Mouse (Mus musculus) limb, embryonic 13.5 days (tissue): ENCODE measurements around the gene Emc3. TPM values are rescaled to one million over a fixed set of nuclear protein-coding genes. Genes with fewer than 3 reads are reported as not detected.
A peak's percentile ranks its signal among the peaks of the same experiment; 100 is the strongest.

Source experiments
- ATAC-seq: fragments of 200-750 bp; cut with Nextera tagmentation; 2 replicates; pipeline ENCODE4 v1.8.0; 2017; ENCODE audit warnings: low read depth, moderate number of reproducible peaks, moderate TSS enrichment; ENCODE audit not compliant: low FRiP score
- H3K27ac ChIP-seq: fragments of 300-500 bp; sonication (generic); 2 replicates; pipeline ENCODE4 v1.5.1; 2015; ENCODE audit warnings: inconsistent platforms, mild to moderate bottlenecking, moderate library complexity
- H3K27me3 ChIP-seq: fragments of 300-500 bp; sonication (generic); 2 replicates; pipeline ENCODE4 v1.6.1; 2015; ENCODE audit warnings: mild to moderate bottlenecking, inconsistent platforms
- H3K36me3 ChIP-seq: fragments of 300-500 bp; sonication (generic); 2 replicates; pipeline ENCODE4 v1.6.1; 2015; ENCODE audit warnings: inconsistent platforms, mild to moderate bottlenecking, moderate library complexity
- H3K4me1 ChIP-seq: fragments of 300-500 bp; sonication (generic); 2 replicates; pipeline ENCODE4 v1.6.1; 2015; ENCODE audit warnings: inconsistent platforms
- H3K4me2 ChIP-seq: fragments of 300-500 bp; sonication (generic); replicated peaks from 2 replicates; pipeline ENCODE4 v1.6.1; 2015; ENCODE audit warnings: inconsistent platforms, mild to moderate bottlenecking, moderate library complexity
- H3K4me3 ChIP-seq: fragments of 300-500 bp; sonication (generic); 2 replicates; pipeline ENCODE4 v1.5.1; 2015; ENCODE audit warnings: moderate library complexity, mild to moderate bottlenecking, inconsistent platforms
- H3K9ac ChIP-seq: fragments of 300-500 bp; sonication (generic); 2 replicates; pipeline ENCODE4 v1.6.1; 2015; ENCODE audit warnings: mild to moderate bottlenecking, inconsistent platforms
- H3K9me3 ChIP-seq: fragments of 300-500 bp; sonication (generic); 2 replicates; pipeline ENCODE4 v1.6.1; 2016; ENCODE audit warnings: inconsistent platforms
- WGBS: fragments of 180-500 bp; shearing (Covaris S2); methylation state at CpG from one replicate; pipeline ENCODE4 v1.1.7; 2015; 5-methylcytosine and 5-hydroxymethylcytosine counted together
- microRNA-seq: library from miRNA; unstranded; fragments of <30 nt; microRNA quantifications from one replicate; pipeline ENCODE4, GENCODE M21; 2016
- polyA plus RNA-seq: library from polyadenylated mRNA; unstranded; fragments of >200 nt; fragmentation: Nextera tagmentation; extraction: Ambion mirVana; gene quantifications from 2 replicates; pipeline ENCODE4 v1.2.1, GENCODE M21; 2015

The Emc3 gene
- polyA plus RNA-seq, 1 experiment from 2014 or later, result 94.0 TPM

GRCm38 (mm10) chr6:113473246-113473645, 58.2 kb downstream of the Emc3 start:
- WGBS, result 56% methylated on average over 2 of the region's 2 CpGs
- H3K27me3 ChIP-seq, result peaks cover 55% of the 10 kb centered on the region

GRCm38 (mm10) chr6:113472061-113472460, 59.4 kb downstream of the Emc3 start:
- Histone ChIP-seq H3K9me3 (no peaks in the 10 kb centered on the region), H3K27ac (no peak overlapping the region), H3K4me1 (peaks cover 30% of the 10 kb centered on the region), H3K9ac (no peak overlapping the region; the same call in 1 of the 2 replicates), H3K27me3 (peaks cover 49% of the 10 kb centered on the region), H3K4me2 (peak overlapping the region; percentile 52), H3K4me3 (no peak overlapping the region), H3K36me3 (no peaks in the 10 kb centered on the region)
- no peak for ATAC-seq
- WGBS, result 51% methylated on average over 10 of the region's 10 CpGs

More at GRCm38 (mm10) chr6:113473246-113473645, 58.2 kb downstream of the Emc3 start:
- Histone ChIP-seq H3K9me3 (no peaks in the 10 kb centered on the region), H3K36me3 (no peaks in the 10 kb centered on the region), H3K4me1 (peaks cover 30% of the 10 kb centered on the region), H3K4me2 (no peak overlapping the region), H3K9ac (no peak overlapping the region), H3K4me3 (no peak overlapping the region), H3K27ac (no peak overlapping the region)
- ATAC-seq, result no peak

- Histone ChIP-seq H3K27me3 (peaks cover 46% of the 10 kb centered on the region), H3K36me3 (no peaks in the 10 kb centered on the region), H3K4me2 (peak within 1 kb of the TSS; percentile 52), H3K9ac (peak within 1 kb of the TSS; percentile 55), H3K9me3 (no peaks in the 10 kb centered on the region), H3K4me1 (peaks cover 30% of the 10 kb centered on the region), H3K27ac (no peak within 1 kb of the TSS), H3K4me3 (peak within 1 kb of the TSS; percentile 26)
- 20% methylated on average over 12 of the region's 12 CpGs for WGBS
- no peak for ATAC-seq
Measured at GRCm38 (mm10) chr6:113471297-113471936, 60.0 kb downstream of the Emc3 start, which contains the start of gene Il17rc. Gene Il17rc (plus strand): TSS chr6:113471427.

- WGBS, result 2% methylated on average over 30 of the region's 31 CpGs
- no peak overlapping the region; the same call in 1 of the 2 replicates for H3K27ac ChIP-seq
- peaks cover 52% of the 10 kb centered on the region for H3K27me3 ChIP-seq
- H3K4me1 ChIP-seq, result peaks cover 30% of the 10 kb centered on the region
- peak; percentile 68 for ATAC-seq
- peak overlapping the region; percentile 46 for H3K4me3 ChIP-seq
- peak overlapping the region; percentile 60 for H3K9ac ChIP-seq
- H3K36me3 ChIP-seq, result no peaks in the 10 kb centered on the region
- H3K9me3 ChIP-seq, result no peaks in the 10 kb centered on the region
- H3K4me2 ChIP-seq, result peak overlapping the region; percentile 72
Measured at GRCm38 (mm10) chr6:113469432-113469831, 62.0 kb downstream of the Emc3 start.

GRCm38 (mm10) chr6:113469021-113469420, 62.4 kb downstream of the Emc3 start:
- 7% methylated on average over 9 of the region's 9 CpGs for WGBS
- H3K36me3 ChIP-seq, result no peaks in the 10 kb centered on the region
- H3K27me3 ChIP-seq, result peaks cover 52% of the 10 kb centered on the region
- peaks cover 30% of the 10 kb centered on the region for H3K4me1 ChIP-seq
- peak overlapping the region; percentile 60 for H3K9ac ChIP-seq
- H3K9me3 ChIP-seq, result no peaks in the 10 kb centered on the region
- no peak overlapping the region for H3K27ac ChIP-seq
- peak overlapping the region; percentile 72 for H3K4me2 ChIP-seq
- ATAC-seq, result peak; percentile 71; the same call in 1 of the 2 replicates
- peak overlapping the region; percentile 46 for H3K4me3 ChIP-seq

- ATAC-seq, result no peak
Measured at GRCm38 (mm10) chr6:113468512-113468911, 62.9 kb downstream of the Emc3 start.

GRCm38 (mm10) chr6:113465602-113466001, 65.8 kb downstream of the Emc3 start:
- no peak overlapping the region for H3K27ac ChIP-seq

More at GRCm38 (mm10) chr6:113468512-113468911, 62.9 kb downstream of the Emc3 start:
- Histone ChIP-seq H3K27me3 (peaks cover 52% of the 10 kb centered on the region), H3K36me3 (no peaks in the 10 kb centered on the region), H3K27ac (no peak overlapping the region), H3K9ac (no peak overlapping the region), H3K9me3 (no peaks in the 10 kb centered on the region), H3K4me1 (peaks cover 30% of the 10 kb centered on the region), H3K4me3 (no peak overlapping the region), H3K4me2 (peak overlapping the region; percentile 72)
- WGBS, result 58% methylated on average over 3 of the region's 3 CpGs

More at GRCm38 (mm10) chr6:113465602-113466001, 65.8 kb downstream of the Emc3 start:
- H3K27me3 ChIP-seq, result peaks cover 32% of the 10 kb centered on the region
- H3K9ac ChIP-seq, result no peak overlapping the region
- H3K4me3 ChIP-seq, result no peak overlapping the region
- no peak for ATAC-seq
- 64% methylated on average over 5 of the region's 5 CpGs for WGBS
- no peaks in the 10 kb centered on the region for H3K36me3 ChIP-seq
- H3K9me3 ChIP-seq, result no peaks in the 10 kb centered on the region
- no peak overlapping the region for H3K4me2 ChIP-seq
- H3K4me1 ChIP-seq, result peaks cover 13% of the 10 kb centered on the region

Small RNA genes lying within 50 kb of the gene (microRNA-seq; reads per million reads assigned to microRNA genes)
- not detected for gene Gm23365

Other genes starting within 250 kb of the Emc3 start
- 0.32 and 0.38 TPM in 2 replicates for gene Cpne9, start 249.3 kb downstream of the Emc3 start, polyA plus RNA-seq
- 19.2 and 19.3 TPM in 2 replicates for gene Brpf1, start 224.5 kb downstream of the Emc3 start, polyA plus RNA-seq
- 14.7 and 15.7 TPM in 2 replicates for gene Ogg1, start 204.7 kb downstream of the Emc3 start, polyA plus RNA-seq
- gene Camk1, start 187.7 kb downstream of the Emc3 start, polyA plus RNA-seq, result 97.9 and 100 TPM in 2 replicates
- gene Tada3, start 153.8 kb downstream of the Emc3 start, polyA plus RNA-seq, result 44.8 and 46.8 TPM in 2 replicates
- 384 and 391 TPM in 2 replicates for gene Arpc4, start 153.5 kb downstream of the Emc3 start, polyA plus RNA-seq
- gene Ttll3, start 142.4 kb downstream of the Emc3 start, polyA plus RNA-seq, result 5.1 and 7.3 TPM in 2 replicates
- gene Rpusd3, start 112.3 kb downstream of the Emc3 start, polyA plus RNA-seq, result 27.1 and 27.3 TPM in 2 replicates
- gene Cidec, start 95.9 kb downstream of the Emc3 start, polyA plus RNA-seq, result not detected in 2 replicates
- 88.2 and 89.7 TPM in 2 replicates for gene Jagn1, start 89.1 kb downstream of the Emc3 start, polyA plus RNA-seq
- gene Il17re, start 73.2 kb downstream of the Emc3 start, polyA plus RNA-seq, result 6.5 and 6.6 TPM in 2 replicates
- 9.9 and 10.5 TPM in 2 replicates for gene Il17rc, start 60.2 kb downstream of the Emc3 start, polyA plus RNA-seq
- 14.9 and 17.1 TPM in 2 replicates for gene Creld1, start 48.4 kb downstream of the Emc3 start, polyA plus RNA-seq
- gene Prrt3, start 29.7 kb downstream of the Emc3 start, polyA plus RNA-seq, result 0.94 and 1.2 TPM in 2 replicates
- 11.6 and 11.7 TPM in 2 replicates for gene Fancd2, start within 50 bp of the Emc3 start, polyA plus RNA-seq
- gene Fancd2os, start 69.1 kb upstream of the Emc3 start, polyA plus RNA-seq, result not detected in 2 replicates
- gene Brk1, start 73.1 kb upstream of the Emc3 start, polyA plus RNA-seq, result 232 and 239 TPM in 2 replicates
- gene Vhl, start 92.3 kb upstream of the Emc3 start, polyA plus RNA-seq, result 56.5 and 56.6 TPM in 2 replicates
- gene Irak2, start 106.8 kb upstream of the Emc3 start, polyA plus RNA-seq, result 3.4 and 3.6 TPM in 2 replicates
- 0.91 and 1.3 TPM in 2 replicates for gene Tatdn2, start 165.4 kb upstream of the Emc3 start, polyA plus RNA-seq
- gene Ghrl, start 188.2 kb upstream of the Emc3 start, polyA plus RNA-seq, result 0.65 TPM in 1 of 2 replicates, not detected in the other
- 321 and 322 TPM in 2 replicates for gene Sec13, start 209.1 kb upstream of the Emc3 start, polyA plus RNA-seq